Mouse (Mus musculus) cerebellum, adult 2 months (tissue): Measurements from ENCODE around the gene Utp11.

Source experiments
- CTCF ChIP-seq: fragments of 200-500 bp; IDR thresholded peaks from 2 replicates; pipeline ENCODE4 v1.5.1; 2011; ENCODE audit warnings: low read depth, mild to moderate bottlenecking, control low read depth, low read length, moderate library complexity, borderline replicate concordance; ENCODE audit not compliant: insufficient read depth
- POLR2A ChIP-seq: fragments of 200-500 bp; IDR thresholded peaks from 2 replicates; pipeline ENCODE4 v1.6.1; 2011; ENCODE audit warnings: low read length, control low read depth, borderline replicate concordance; ENCODE audit not compliant: insufficient read depth

- no peak for TF ChIP-seq POLR2A
- TF ChIP-seq CTCF: no peak
These were observed 10.0 kb upstream of the Utp11 start for GRCm38 (mm10) chr4:124703406-124703805.
